Mouse (Mus musculus) adrenal gland, postnatal 25 days (tissue): ENCODE measurements at regions not wholly inside any gene's neighbourhood (a gene's known extent, or its start where the extent isn't known, plus 50 kb on each side); places are given as distances from the start of the nearest gene placed in this dataset.

Experiments
- DNase-seq: peaks from one replicate; pipeline ENCODE4 v3.0.0; 2021; ENCODE audit warnings: mixed read lengths

GRCm38 (mm10) chr11:114212136-114212535, 145.3 kb upstream of the Sdk2 start:
- peak; percentile 17 for DNase-seq

- peak; percentile 67 for DNase-seq
Observed at GRCm38 (mm10) chr11:114205192-114205591, 138.3 kb upstream of the Sdk2 start.

- no peak for DNase-seq
Observed at GRCm38 (mm10) chr11:114203416-114203815, 136.6 kb upstream of the Sdk2 start.

- DNase-seq, result no peak
Observed at GRCm38 (mm10) chr11:114202486-114202885, 135.6 kb upstream of the Sdk2 start.

GRCm38 (mm10) chr11:114199081-114199586, 132.3 kb upstream of the Sdk2 start:
- no peak for DNase-seq

GRCm38 (mm10) chr11:114198317-114199032, 131.6 kb upstream of the Sdk2 start:
- DNase-seq, result peak; percentile 92

- no peak for DNase-seq
Observed at GRCm38 (mm10) chr11:114195291-114195690, 128.4 kb upstream of the Sdk2 start.

- no peak for DNase-seq
Observed at GRCm38 (mm10) chr11:114194055-114194706, 127.3 kb upstream of the Sdk2 start.

- no peak for DNase-seq
Observed at GRCm38 (mm10) chr11:114193018-114193417, 126.2 kb upstream of the Sdk2 start.

GRCm38 (mm10) chr11:114191661-114192060, 124.8 kb upstream of the Sdk2 start:
- no peak for DNase-seq

- DNase-seq, result peak; percentile 70
Observed at GRCm38 (mm10) chr11:114184970-114185882, 118.4 kb upstream of the Sdk2 start.

- no peak for DNase-seq
Observed at GRCm38 (mm10) chr11:114184431-114184830, 117.6 kb upstream of the Sdk2 start.

- no peak for DNase-seq
Observed at GRCm38 (mm10) chr11:114183231-114183630, 116.4 kb upstream of the Sdk2 start.

GRCm38 (mm10) chr11:114178746-114179472, 112.1 kb upstream of the Sdk2 start:
- DNase-seq, result no peak

GRCm38 (mm10) chr11:114177789-114178188, 110.9 kb upstream of the Sdk2 start:
- no peak for DNase-seq

- peak; percentile 37 for DNase-seq
Observed at GRCm38 (mm10) chr11:114177281-114177680, 110.4 kb upstream of the Sdk2 start.

- DNase-seq, result peak; percentile 43
Observed at GRCm38 (mm10) chr11:114176671-114177212, 109.9 kb upstream of the Sdk2 start.

- no peak for DNase-seq
Observed at GRCm38 (mm10) chr11:114175437-114176131, 108.7 kb upstream of the Sdk2 start.

GRCm38 (mm10) chr11:114174871-114175270, 108.0 kb upstream of the Sdk2 start:
- DNase-seq, result no peak

- DNase-seq, result no peak
Observed at GRCm38 (mm10) chr11:114168231-114168661, 101.4 kb upstream of the Sdk2 start.
